Mouse (Mus musculus) leukemia stem cell, adult 10-12 weeks (primary cell): ENCODE results near the gene Crebl2. TPM values are rescaled to one million over a fixed set of nuclear protein-coding genes. Genes with fewer than 3 reads are reported as not detected.

Experiments
- polyA plus RNA-seq: library from polyadenylated mRNA; stranded (reverse); fragments of >175 nt; gene quantifications from 2 replicates; pipeline ENCODE4 v1.2.3, GENCODE M21; 2012; ENCODE audit warnings: low replicate concordance

Crebl2 gene
- 3.1 and 6.3 TPM in 2 replicates for polyA plus RNA-seq

DNA sequence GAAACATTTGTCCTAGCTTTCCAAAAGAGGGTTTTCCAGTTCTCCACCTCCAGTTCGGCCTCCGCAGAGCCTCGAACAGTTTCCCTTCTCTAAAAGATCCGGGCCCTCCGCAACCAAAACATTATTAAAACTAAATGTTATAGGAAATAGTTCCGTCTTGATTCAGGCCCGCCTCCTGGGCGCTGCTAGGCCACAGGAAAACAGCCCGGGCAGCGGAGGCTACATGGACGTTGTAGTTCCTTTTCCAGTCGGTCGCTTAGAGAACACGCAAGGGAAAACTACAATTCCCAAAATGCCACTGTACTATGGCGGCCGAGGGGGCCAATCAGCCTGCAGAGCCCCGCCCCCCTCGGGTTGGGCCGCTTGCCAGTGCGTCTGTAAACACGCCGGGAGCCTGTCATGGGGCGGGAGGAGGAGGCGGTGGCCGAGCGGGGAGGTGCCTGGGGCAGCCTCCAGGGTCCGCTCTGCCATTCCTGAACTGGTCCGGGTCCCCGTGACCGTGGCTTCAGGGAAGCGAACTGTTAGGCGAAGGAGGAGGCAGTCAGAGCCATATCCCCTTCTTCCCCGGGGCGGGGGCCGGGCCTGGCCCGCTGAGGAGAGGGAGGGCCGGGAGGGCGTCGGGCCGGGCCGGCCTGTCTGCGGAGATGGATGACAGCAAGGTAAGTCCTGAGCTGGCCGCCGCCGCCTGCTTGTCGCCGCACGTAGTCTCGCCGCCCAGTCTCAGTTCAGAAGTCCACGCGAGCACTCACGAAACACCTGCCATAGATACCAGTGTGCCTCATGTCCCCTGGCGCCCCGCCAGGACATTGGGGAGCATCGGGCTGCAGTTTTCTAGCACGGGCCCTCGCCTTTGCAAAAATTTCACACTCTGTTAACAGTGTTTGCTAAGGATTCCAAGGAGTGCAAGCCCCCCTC is at the start of gene Crebl2:
Gene Crebl2, plus strand, starts transcription at position 369 of the 915 bp plus-strand sequence.

DNA sequence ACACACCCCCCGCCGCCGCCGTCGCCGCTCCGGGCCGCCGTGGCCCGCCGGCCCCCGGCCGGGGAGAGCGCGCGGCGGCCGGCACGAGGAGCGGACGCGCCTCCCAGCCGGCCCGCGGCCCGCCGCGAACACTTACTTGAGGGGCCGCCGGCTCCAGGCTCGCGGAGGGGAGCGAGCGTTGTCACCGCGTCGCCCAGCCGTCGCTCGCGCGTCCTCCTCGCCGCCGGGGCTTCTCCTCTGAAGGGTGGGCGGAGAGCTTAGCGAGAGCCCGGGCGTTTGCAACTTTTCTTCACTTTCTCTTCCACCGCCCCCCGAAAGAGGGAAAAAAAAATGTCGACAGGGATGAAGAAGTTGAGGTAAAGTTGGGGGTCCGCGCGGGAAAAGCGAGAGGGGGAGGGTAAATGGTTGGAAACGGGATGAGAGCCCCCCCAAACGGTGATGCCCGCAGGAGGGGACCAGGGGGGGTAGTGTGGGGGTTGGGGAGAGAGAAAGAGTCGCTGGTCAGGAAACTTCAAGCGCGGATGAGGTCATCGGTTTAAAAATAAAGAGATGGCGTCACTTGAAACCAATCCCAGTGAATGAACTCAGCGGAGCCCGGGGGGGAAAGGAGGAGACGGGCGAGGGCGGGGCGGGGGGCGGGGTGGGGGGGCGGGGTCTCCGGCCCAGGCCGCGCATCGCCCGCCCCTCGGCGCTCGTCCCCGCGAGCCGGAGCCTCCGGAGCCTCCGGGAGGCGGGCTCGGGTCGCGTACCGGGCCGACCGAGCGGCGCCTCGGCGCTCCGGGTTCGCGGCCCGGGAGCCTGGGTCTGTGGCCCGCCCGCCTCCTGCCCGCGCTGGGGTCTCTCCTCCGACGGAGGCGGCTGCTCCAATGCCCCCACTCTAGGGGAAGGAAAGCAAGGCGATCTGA is 37.6 kb upstream of the Crebl2 start, which contains the start of gene Dusp16:
Gene Dusp16, minus strand, starts transcription at position 485 of the 905 bp plus-strand sequence.

DNA sequence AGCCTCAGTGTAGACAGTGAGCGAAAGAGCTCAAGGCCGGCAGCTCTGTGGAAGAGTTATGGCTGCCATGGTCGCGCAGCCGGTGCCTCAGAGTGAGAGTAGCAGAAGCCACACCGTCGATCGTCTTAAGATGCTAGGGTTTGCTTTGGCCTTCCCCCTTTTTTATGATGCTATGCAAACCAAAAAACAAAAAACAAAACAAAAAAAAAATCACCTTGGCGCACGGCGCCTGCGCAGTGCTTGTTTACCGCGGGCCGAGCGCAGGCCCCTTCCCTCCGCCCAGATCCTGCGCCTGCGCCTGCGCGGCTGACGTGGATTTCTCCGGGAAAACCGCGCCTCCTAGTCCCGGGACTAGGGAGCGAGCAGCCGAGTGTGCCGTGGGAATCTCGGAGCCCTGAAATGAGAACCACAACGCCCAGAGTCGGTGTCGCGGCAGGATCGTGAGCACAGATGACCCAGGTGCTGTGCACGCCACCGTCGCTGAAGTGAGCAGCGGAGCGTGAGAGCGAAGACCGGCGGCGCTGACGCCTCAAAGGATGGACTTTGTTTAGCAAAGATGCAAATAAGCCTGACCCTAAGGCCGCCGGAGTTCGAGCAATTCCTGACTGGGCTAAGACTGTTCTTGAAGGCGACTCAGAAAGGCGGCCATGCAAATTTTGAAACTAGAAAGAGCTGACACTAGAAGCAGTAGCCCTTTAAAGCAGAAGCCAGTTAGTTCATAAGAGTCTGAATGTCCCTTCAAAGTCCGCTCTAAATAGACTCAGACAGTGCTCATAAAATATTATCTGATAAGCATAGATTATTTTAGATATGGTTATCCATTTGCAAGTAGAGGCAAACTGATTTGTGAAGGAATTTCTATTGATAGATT is 68.4 kb downstream of the Crebl2 start, which contains the start of gene Gpr19:
Gene Gpr19, minus strand, starts transcription at position 484 of the 871 bp plus-strand sequence.

Other genes with a start within 250 kb of the Crebl2 start
- gene Mansc1, start 197.7 kb upstream of the Crebl2 start, polyA plus RNA-seq = 0.09 and 0.16 TPM in 2 replicates
- 17.6 and 25.2 TPM in 2 replicates for gene Borcs5, start 190.6 kb upstream of the Crebl2 start, polyA plus RNA-seq
- gene Dusp16, start 37.5 kb upstream of the Crebl2 start, polyA plus RNA-seq = 1.6 and 3.2 TPM in 2 replicates
- gene Gpr19, start 68.4 kb downstream of the Crebl2 start, polyA plus RNA-seq = 0.47 and 3.2 TPM in 2 replicates
- 59.9 and 68.8 TPM in 2 replicates for gene Cdkn1b, start 90.2 kb downstream of the Crebl2 start, polyA plus RNA-seq
- 0.44 and 0.59 TPM in 2 replicates for gene Apold1, start 151.6 kb downstream of the Crebl2 start, polyA plus RNA-seq
- 2.6 and 5.3 TPM in 2 replicates for gene Ddx47, start 181.5 kb downstream of the Crebl2 start, polyA plus RNA-seq
- gene Gprc5a, start 235.5 kb downstream of the Crebl2 start, polyA plus RNA-seq = 0.16 TPM in 1 of 2 replicates, not detected in the other